Mouse (Mus musculus) embryonic fibroblast, embryonic 13.5 days (primary cell): ENCODE results near the gene Psen2. TPM values are rescaled to one million over a fixed set of nuclear protein-coding genes. Genes with fewer than 3 reads are reported as not detected.

Experiments used
- H3K27ac ChIP-seq: 2 replicates; pipeline ENCODE4 v1.5.1; 2012; ENCODE audit warnings: low read length, control low read depth, inconsistent platforms; ENCODE audit not compliant: insufficient read depth
- H3K4me1 ChIP-seq: 2 replicates; pipeline ENCODE4 v1.6.1; 2011; ENCODE audit warnings: low read length; ENCODE audit not compliant: control insufficient read depth, insufficient read depth
- H3K4me3 ChIP-seq: 2 replicates; pipeline ENCODE4 v1.5.1; 2011; ENCODE audit warnings: mild to moderate bottlenecking, control low read depth, low read length; ENCODE audit not compliant: insufficient read depth
- CTCF ChIP-seq: IDR thresholded peaks from 2 replicates; pipeline ENCODE4 v1.5.1; 2011; ENCODE audit warnings: mild to moderate bottlenecking, control low read depth, low read length, moderate library complexity, borderline replicate concordance; ENCODE audit not compliant: insufficient read depth
- POLR2A ChIP-seq: IDR thresholded peaks from 2 replicates; pipeline ENCODE4 v1.6.1; 2011; ENCODE audit warnings: low read depth, mild to moderate bottlenecking, control low read depth, low read length, moderate library complexity
- polyA plus RNA-seq: library from polyadenylated mRNA; stranded (reverse); fragments of >200 nt; gene quantifications from 2 replicates; pipeline ENCODE4 v1.2.4, GENCODE M21; 2011; ENCODE audit warnings: low read depth; ENCODE audit not compliant: missing spikeins, insufficient read length

The Psen2 gene
- 20.3 and 27.4 TPM in 2 replicates for polyA plus RNA-seq

DNA sequence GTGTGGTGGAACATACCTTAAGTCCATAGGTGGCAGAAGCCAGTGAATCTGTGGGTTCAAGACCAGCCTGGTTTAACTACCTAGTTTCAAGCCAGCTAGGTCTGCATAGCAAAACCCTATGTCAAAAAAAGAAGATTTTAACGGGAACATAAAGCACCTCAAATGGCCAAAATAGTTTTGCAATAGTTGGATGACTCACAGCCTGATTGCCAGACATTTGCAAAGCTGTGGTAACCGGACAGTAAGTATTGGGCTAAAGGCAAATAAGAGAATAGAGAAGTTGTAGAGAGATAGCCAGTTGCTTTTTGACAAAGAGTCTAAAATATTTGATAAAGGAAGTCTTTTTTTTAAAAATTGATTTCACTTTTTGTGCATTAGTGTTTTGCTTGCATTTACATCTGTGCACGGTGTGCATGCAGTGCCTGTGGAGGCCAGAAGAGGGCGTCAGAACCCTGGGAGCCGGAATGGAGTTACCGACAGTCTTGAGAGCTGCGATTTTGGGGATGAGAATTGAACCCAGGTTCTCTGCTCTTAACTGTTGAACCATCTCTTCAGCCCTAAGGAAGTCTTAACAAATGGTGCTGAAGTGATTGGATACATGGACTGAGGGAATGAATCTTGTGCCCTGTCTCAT is at the start of gene Psen2:
Psen2 (minus strand) TSS at position 75 of the 634 bp plus-strand sequence.
- no peak within 1 kb of the TSS for H3K4me3 ChIP-seq
- TF ChIP-seq POLR2A, result no peak
- TF ChIP-seq CTCF, result peak; percentile 51; the same call in 1 of the 2 replicates
- no peak within 1 kb of the TSS for H3K27ac ChIP-seq
- H3K4me1 ChIP-seq, result no peaks in the 10 kb centered on the region

DNA sequence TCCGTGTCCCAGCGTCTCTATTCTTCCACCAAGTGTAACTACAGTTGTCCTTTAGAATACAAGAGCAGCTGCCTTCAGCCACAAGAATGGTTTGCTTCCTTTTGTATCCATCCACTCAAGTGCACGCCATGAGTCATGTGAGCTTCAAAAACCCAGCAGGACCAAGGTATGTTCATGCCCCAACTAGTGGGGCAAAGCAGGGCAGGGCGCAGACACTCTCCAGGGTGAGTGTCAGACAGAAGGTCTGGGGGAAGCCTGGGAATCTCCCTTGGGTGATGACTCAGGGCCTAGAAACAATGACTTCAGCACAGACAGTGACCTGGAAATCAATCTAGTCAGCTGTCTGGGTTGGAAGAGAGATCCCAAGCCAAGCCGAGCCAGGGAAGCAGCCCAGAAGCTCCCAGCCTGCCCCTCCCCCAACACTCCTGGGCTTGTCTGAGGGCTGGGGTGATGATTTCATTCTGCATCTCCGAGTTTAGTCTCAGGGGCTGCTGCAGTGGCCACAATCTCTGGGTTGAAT is 49.6 kb upstream of the Psen2 start:
- Histone ChIP-seq H3K27ac (no peak overlapping the region), H3K4me3 (no peak overlapping the region), H3K4me1 (peaks cover 8% of the 10 kb centered on the region; the same call in 1 of the 2 replicates)
- TF ChIP-seq POLR2A, result no peak
- TF ChIP-seq CTCF, result no peak

DNA sequence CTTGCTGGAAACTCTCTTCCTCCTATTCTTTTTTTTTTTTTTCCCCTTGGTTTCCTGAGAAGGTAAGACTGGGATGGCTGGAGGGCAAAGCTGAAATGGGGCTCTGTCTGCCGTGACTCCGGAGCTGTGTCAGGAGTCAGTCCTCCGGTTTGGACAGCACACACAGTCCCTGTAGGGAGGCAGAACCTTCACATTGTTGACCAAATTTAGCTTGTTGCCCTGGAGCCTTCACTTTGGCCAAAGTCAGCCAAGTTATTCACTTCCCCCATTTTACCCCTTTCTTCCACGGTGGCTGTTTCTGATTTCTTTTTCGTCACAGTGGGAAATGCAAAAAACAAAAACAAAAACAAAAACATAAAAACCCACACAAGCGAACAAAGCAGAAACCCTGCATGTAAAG is 49.0 kb upstream of the Psen2 start:
- TF ChIP-seq POLR2A, result no peak
- no peak for TF ChIP-seq CTCF
- Histone ChIP-seq H3K27ac (no peak overlapping the region), H3K4me1 (peaks cover 8% of the 10 kb centered on the region; the same call in 1 of the 2 replicates), H3K4me3 (no peak overlapping the region)

DNA sequence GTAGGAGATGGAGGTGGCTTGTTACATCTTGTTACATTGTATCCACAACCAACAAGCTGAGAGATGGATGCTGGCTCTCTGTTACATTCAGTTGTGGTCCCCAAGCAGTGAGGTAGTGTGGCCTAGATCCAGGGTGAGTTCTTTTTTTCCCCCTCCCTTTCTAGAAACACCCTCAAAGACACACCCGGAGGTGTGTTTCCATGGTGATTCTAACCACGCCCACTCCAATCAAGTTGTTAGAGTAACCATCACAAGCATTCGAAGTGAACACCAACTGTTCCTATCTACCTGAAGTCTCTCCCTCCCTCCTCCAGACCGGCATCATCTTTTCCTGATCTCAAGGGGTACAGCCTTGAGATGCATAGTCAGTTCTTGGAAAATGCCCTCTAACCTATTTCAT is 45.7 kb upstream of the Psen2 start:
- TF ChIP-seq POLR2A, result no peak
- no peak for TF ChIP-seq CTCF
- Histone ChIP-seq H3K4me3 (no peak overlapping the region), H3K27ac (no peak overlapping the region), H3K4me1 (no peaks in the 10 kb centered on the region; the same call in 1 of the 2 replicates)

DNA sequence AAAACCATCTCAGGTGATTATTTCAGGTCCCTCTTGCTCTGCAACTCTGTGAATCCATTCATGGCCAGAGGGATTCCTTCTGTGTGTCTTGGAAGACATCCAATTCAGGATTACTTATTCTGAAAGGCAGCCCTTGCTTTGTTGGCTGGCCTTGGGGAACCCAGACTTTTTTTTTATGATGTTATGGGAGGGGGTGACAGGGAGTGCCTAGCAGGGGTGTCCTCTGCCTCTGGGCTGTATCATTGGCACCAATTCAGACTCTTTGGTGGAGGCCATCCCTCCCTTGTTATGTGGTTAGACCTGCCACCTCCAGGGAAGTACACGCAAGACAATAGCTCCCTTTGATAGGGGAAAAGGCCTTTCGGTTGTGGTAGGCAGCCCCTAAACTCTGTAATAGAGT is 44.4 kb upstream of the Psen2 start:
- Histone ChIP-seq H3K27ac (no peak overlapping the region), H3K4me1 (no peaks in the 10 kb centered on the region; the same call in 1 of the 2 replicates), H3K4me3 (no peak overlapping the region)
- no peak for TF ChIP-seq POLR2A
- TF ChIP-seq CTCF, result no peak

DNA sequence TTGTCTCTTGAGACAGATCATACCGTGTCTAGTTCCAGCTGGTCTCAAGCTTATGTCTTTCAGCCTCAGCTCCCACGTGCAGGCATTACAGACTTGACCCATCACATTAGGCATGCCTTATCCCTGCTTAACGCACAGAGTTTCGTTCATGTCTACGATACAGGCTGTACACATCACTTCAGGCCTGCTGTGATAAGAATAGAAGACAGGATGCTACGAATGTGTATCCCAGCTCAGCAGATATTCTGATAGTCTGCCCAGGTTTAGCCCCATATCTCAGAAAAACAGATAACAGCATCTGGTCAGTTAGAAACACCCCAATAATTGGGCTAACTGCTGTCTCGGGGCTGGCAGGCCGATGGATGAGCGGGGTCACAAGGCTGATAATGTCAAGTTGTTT is 43.7 kb upstream of the Psen2 start:
- Histone ChIP-seq H3K4me3 (no peak overlapping the region), H3K4me1 (no peaks in the 10 kb centered on the region), H3K27ac (no peak overlapping the region)
- no peak for TF ChIP-seq POLR2A
- no peak for TF ChIP-seq CTCF

GRCm38 (mm10) chr1:180303600-180303999 is 40.4 kb upstream of the Psen2 start:
- TF ChIP-seq POLR2A, result no peak
- TF ChIP-seq CTCF, result no peak
- no peak overlapping the region for H3K27ac ChIP-seq
- H3K4me1 ChIP-seq, result peaks cover 4% of the 10 kb centered on the region; the same call in 1 of the 2 replicates
- H3K4me3 ChIP-seq, result no peak overlapping the region

GRCm38 (mm10) chr1:180302253-180303120 is 39.2 kb upstream of the Psen2 start:
- peaks cover 4% of the 10 kb centered on the region; the same call in 1 of the 2 replicates for H3K4me1 ChIP-seq
- no peak overlapping the region for H3K27ac ChIP-seq

DNA sequence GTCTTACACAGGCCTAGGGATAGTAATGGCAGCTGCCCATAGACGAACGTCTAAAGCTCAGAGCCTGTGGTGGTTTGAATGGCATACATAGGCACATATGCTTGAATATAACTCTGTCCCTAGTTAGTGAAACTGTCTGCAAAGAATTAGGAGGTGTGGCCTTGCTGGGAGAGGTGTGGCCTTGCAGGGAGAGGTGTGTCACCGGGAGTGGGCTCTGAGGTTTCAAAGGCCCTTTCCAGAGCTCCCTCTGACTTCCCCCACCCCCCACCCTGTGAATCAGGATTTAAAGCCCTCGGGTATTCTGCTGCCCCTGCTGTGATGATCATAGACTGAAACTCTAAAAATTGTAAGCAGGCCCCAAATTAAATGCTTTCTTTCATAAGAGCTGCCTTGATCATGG is 37.8 kb upstream of the Psen2 start:
- Histone ChIP-seq H3K27ac (no peak overlapping the region), H3K4me1 (peaks cover 4% of the 10 kb centered on the region; the same call in 1 of the 2 replicates), H3K4me3 (no peak overlapping the region)
- TF ChIP-seq CTCF, result no peak
- no peak for TF ChIP-seq POLR2A

More at GRCm38 (mm10) chr1:180302253-180303120, 39.2 kb upstream of the Psen2 start:
- TF ChIP-seq POLR2A, result no peak
- no peak overlapping the region for H3K4me3 ChIP-seq

- no peak overlapping the region for H3K4me3 ChIP-seq
- peaks cover 4% of the 10 kb centered on the region; the same call in 1 of the 2 replicates for H3K4me1 ChIP-seq
- TF ChIP-seq CTCF (no peak), POLR2A (no peak)
- H3K27ac ChIP-seq, result no peak overlapping the region
Observed at GRCm38 (mm10) chr1:180300292-180300691, 37.1 kb upstream of the Psen2 start.
